Mouse (Mus musculus) erythroblast, embryonic 14.5 days (primary cell): ENCODE data around the gene Krtap1-3.

Source experiments
- GATA1 ChIP-seq: IDR thresholded peaks from 2 replicates; pipeline ENCODE4 v1.6.1; 2012; ENCODE audit warnings: low read length, inconsistent platforms, mixed read lengths
- TAL1 ChIP-seq: IDR thresholded peaks from 3 replicates; pipeline ENCODE4 v1.6.1; 2012; ENCODE audit warnings: low read length, inconsistent platforms, mixed read lengths

DNA sequence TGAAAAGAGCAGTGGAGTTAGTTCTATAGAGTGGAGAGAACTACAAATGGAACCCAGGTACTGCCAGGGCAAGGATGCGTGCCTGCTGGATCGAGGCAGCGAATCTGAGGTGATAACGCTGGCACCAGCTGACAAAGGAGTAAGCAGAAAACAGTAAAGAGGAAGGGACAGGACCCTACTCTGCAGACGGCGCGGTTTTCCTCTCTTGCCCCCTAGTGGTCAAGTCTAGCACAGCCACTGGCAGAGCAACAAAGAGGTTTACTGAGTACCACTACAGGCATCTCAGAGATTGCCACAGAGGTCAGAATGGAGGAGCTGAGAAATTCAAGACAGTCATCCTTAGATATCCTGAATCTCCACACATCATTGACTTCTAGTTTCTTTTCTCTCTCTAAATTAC lies 17.0 kb downstream of the Krtap1-3 start:
- no peak for TF ChIP-seq GATA1
- TF ChIP-seq TAL1 = no peak
